Mouse (Mus musculus) lung, adult 2 months (tissue): ENCODE data around the gene Cep131.

Source experiments
- CTCF ChIP-seq: fragments of 200-500 bp; IDR thresholded peaks from 2 replicates; pipeline ENCODE4 v1.5.1; 2011; ENCODE audit warnings: mild to moderate bottlenecking, low read length, control low read depth; ENCODE audit not compliant: insufficient read depth
- POLR2A ChIP-seq: fragments of 200-500 bp; IDR thresholded peaks from 2 replicates; pipeline ENCODE4 v1.6.1; 2011; ENCODE audit warnings: low read depth, mild to moderate bottlenecking, control low read depth, low read length, borderline replicate concordance; ENCODE audit errors: extremely low read depth

- peak; percentile 97 for TF ChIP-seq CTCF
- no peak for TF ChIP-seq POLR2A
Measured at GRCm38 (mm10) chr11:120111033-120111432, 24.4 kb upstream of the Cep131 start.
